Mouse (Mus musculus) cerebellum, postnatal 10 days (tissue): Measurements from ENCODE around the gene Mmp28.

ENCODE experiments used
- DNase-seq, 2 experiments: peaks; one replicate each; pipeline ENCODE4 v3.0.0; 2021; ENCODE audit warnings: mixed read lengths in 2 of 2

Gene Mmp28

GRCm38 (mm10) chr11:83403787-83404186 is 59.1 kb downstream of the Mmp28 start:
- DNase-seq, result no peak

- no peak for DNase-seq
These were observed 64.1 kb downstream of the Mmp28 start for GRCm38 (mm10) chr11:83398724-83399123.

GRCm38 (mm10) chr11:83397626-83398025 is 65.2 kb downstream of the Mmp28 start:
- DNase-seq, result no peak

GRCm38 (mm10) chr11:83394802-83395439 is 68.0 kb downstream of the Mmp28 start:
- peak in 1 of 2 experiments; percentile 26 for DNase-seq

- no peak for DNase-seq
These were observed 69.8 kb downstream of the Mmp28 start for GRCm38 (mm10) chr11:83393062-83393461.
